Mouse (Mus musculus) myocyte (in vitro differentiated cells): ENCODE data around the gene Slc1a2. TPM values are rescaled to one million over a fixed set of nuclear protein-coding genes. Genes with fewer than 3 reads are reported as not detected.

Experiments used
- H3K27me3 ChIP-seq: one replicate; pipeline ENCODE4 v1.6.1; 2011; ENCODE audit not compliant: control insufficient read depth, insufficient read depth, insufficient read length
- H3K36me3 ChIP-seq: one replicate; pipeline ENCODE4 v1.6.1; 2011; ENCODE audit not compliant: control insufficient read depth, insufficient read depth
- H3K4me2 ChIP-seq: one replicate; pipeline ENCODE4 v1.6.1; 2011; ENCODE audit warnings: low read depth, control low read depth
- H3K4me3 ChIP-seq: one replicate; pipeline ENCODE4 v1.5.1; 2011; ENCODE audit warnings: mild to moderate bottlenecking, control low read depth, moderate library complexity
- H3K79me2 ChIP-seq: one replicate; pipeline ENCODE4 v1.6.1; 2011; ENCODE audit not compliant: control insufficient read depth, insufficient read depth
- H3ac ChIP-seq: one replicate; pipeline ENCODE4 v1.6.1; 2011; ENCODE audit not compliant: control insufficient read depth, insufficient read length
- CEBPB ChIP-seq: IDR thresholded peaks from 2 replicates; pipeline ENCODE4 v1.6.1; 2011; ENCODE audit warnings: mild to moderate bottlenecking, moderate library complexity; ENCODE audit not compliant: poor library complexity, insufficient read depth, severe bottlenecking
- E2F4 ChIP-seq: IDR thresholded peaks from one replicate; pipeline ENCODE4 v1.6.1; 2011; ENCODE audit warnings: mild to moderate bottlenecking, control low read depth, moderate library complexity; ENCODE audit not compliant: insufficient read depth
- MAX ChIP-seq: IDR thresholded peaks from one replicate; pipeline ENCODE4 v1.6.1; 2011; ENCODE audit warnings: low read depth, mild to moderate bottlenecking, control low read depth
- MYOD1 ChIP-seq, 3 experiments: IDR thresholded peaks; one replicate each; pipeline ENCODE4 v1.6.1; 2011; ENCODE audit warnings: control low read depth in 2 of 3, low read depth in 2 of 3, mild to moderate bottlenecking in 2 of 3, moderate library complexity in 1 of 3; ENCODE audit not compliant: insufficient read length in 2 of 3, control insufficient read depth in 1 of 3
- MYOG ChIP-seq, 3 experiments: IDR thresholded peaks; one replicate each; pipeline ENCODE4 v1.6.1; 2011; ENCODE audit warnings: control low read depth in 2 of 3, low read depth in 2 of 3, mild to moderate bottlenecking in 2 of 3; ENCODE audit not compliant: insufficient read length in 2 of 3, control insufficient read depth in 1 of 3, insufficient read depth in 1 of 3
- POLR2A ChIP-seq: IDR thresholded peaks from one replicate; pipeline ENCODE4 v1.6.1; 2011; ENCODE audit warnings: low read depth, mild to moderate bottlenecking, control low read depth, moderate library complexity; ENCODE audit not compliant: insufficient read length
- POLR2AphosphoS2 ChIP-seq: IDR thresholded peaks from one replicate; pipeline ENCODE4 v1.6.1; 2011; ENCODE audit warnings: low read depth, control low read depth; ENCODE audit not compliant: insufficient read length
- REST ChIP-seq: IDR thresholded peaks from one replicate; pipeline ENCODE4 v1.6.1; 2011; ENCODE audit warnings: mild to moderate bottlenecking, control low read depth, moderate library complexity; ENCODE audit not compliant: insufficient read depth, insufficient read length
- SRF ChIP-seq: IDR thresholded peaks from one replicate; pipeline ENCODE4 v1.6.1; 2011; ENCODE audit warnings: low read depth; ENCODE audit not compliant: control insufficient read depth, insufficient read length
- TCF12 ChIP-seq: IDR thresholded peaks from one replicate; pipeline ENCODE4 v1.6.1; 2011; ENCODE audit warnings: mild to moderate bottlenecking, control low read depth; ENCODE audit not compliant: poor library complexity, insufficient read depth, severe bottlenecking
- TCF3 ChIP-seq: IDR thresholded peaks from one replicate; pipeline ENCODE4 v1.6.1; 2011; ENCODE audit warnings: low read depth, control low read depth; ENCODE audit not compliant: insufficient read length
- USF1 ChIP-seq: IDR thresholded peaks from one replicate; pipeline ENCODE4 v1.6.1; 2011; ENCODE audit warnings: low read depth, mild to moderate bottlenecking, control low read depth, moderate library complexity
- polyA plus RNA-seq: library from polyadenylated mRNA; unstranded; fragments of >200 nt; fragmentation: generic; extraction: Trizol; gene quantifications from one replicate; pipeline ENCODE4 v1.2.1, GENCODE M21; 2012; ENCODE audit warnings: missing spikeins

Slc1a2 gene
- polyA plus RNA-seq, 1 experiment, result 0.02 TPM

- Histone ChIP-seq H3K4me2 (no peak overlapping the region), H3K4me3 (no peak overlapping the region), H3K36me3 (peaks cover 99% of the 10 kb centered on the region), H3ac (no peak overlapping the region), H3K27me3 (no peaks in the 10 kb centered on the region), H3K79me2 (no peaks in the 10 kb centered on the region)
- TF ChIP-seq MAX (no peak), POLR2A (no peak), POLR2AphosphoS2 (no peak), TCF3 (no peak), MYOD1 (IDR thresholded peaks at IDR 0.05; ENCODE audit: control insufficient read depth in 1 of 3, insufficient read length in 2 of 3, low read depth in 2 of 3) (no peak), TCF12 (no peak)
Measured at GRCm38 (mm10) chr2:102820225-102820711, 161.8 kb downstream of the Slc1a2 start.

GRCm38 (mm10) chr2:102820790-102821189 lies 162.3 kb downstream of the Slc1a2 start:
- Histone ChIP-seq H3K79me2 (no peaks in the 10 kb centered on the region), H3K4me3 (no peak overlapping the region), H3K36me3 (peaks cover 99% of the 10 kb centered on the region), H3K4me2 (no peak overlapping the region), H3K27me3 (no peaks in the 10 kb centered on the region), H3ac (no peak overlapping the region)
- no peak for TF ChIP-seq TCF12
- no peak for TF ChIP-seq MYOG (IDR thresholded peaks at IDR 0.05; ENCODE audit: control insufficient read depth in 1 of 3, insufficient read depth in 1 of 3, insufficient read length in 2 of 3, low read depth in 2 of 3)
- no peak for TF ChIP-seq E2F4
- no peak for TF ChIP-seq POLR2AphosphoS2
- no peak for TF ChIP-seq MYOD1 (IDR thresholded peaks at IDR 0.05; ENCODE audit: control insufficient read depth in 1 of 3, insufficient read length in 2 of 3, low read depth in 2 of 3)
- TF ChIP-seq USF1, result no peak
- TF ChIP-seq CEBPB, result no peak

GRCm38 (mm10) chr2:102822036-102822435 lies 163.6 kb downstream of the Slc1a2 start:
- Histone ChIP-seq H3K79me2 (no peaks in the 10 kb centered on the region), H3K27me3 (no peaks in the 10 kb centered on the region), H3K36me3 (peaks cover 99% of the 10 kb centered on the region), H3ac (no peak overlapping the region), H3K4me2 (no peak overlapping the region), H3K4me3 (no peak overlapping the region)
- TF ChIP-seq TCF3 (no peak), E2F4 (no peak), REST (no peak), SRF (no peak), POLR2A (no peak), MAX (no peak), POLR2AphosphoS2 (no peak), TCF12 (no peak)

- Histone ChIP-seq H3K4me3 (no peak overlapping the region), H3K79me2 (peaks cover 18% of the 10 kb centered on the region), H3K27me3 (no peaks in the 10 kb centered on the region), H3ac (no peak overlapping the region), H3K4me2 (no peak overlapping the region), H3K36me3 (peaks cover 96% of the 10 kb centered on the region)
- TF ChIP-seq MYOD1 (IDR thresholded peaks at IDR 0.05; ENCODE audit: control insufficient read depth in 1 of 3, insufficient read length in 2 of 3, low read depth in 2 of 3), result no peak
- no peak for TF ChIP-seq USF1
- TF ChIP-seq POLR2AphosphoS2, result peak; percentile 44
Measured at GRCm38 (mm10) chr2:102825961-102826633, 167.6 kb downstream of the Slc1a2 start.

GRCm38 (mm10) chr2:102827841-102828240 lies 169.4 kb downstream of the Slc1a2 start:
- TF ChIP-seq TCF12 (no peak), E2F4 (no peak)
- Histone ChIP-seq H3K4me3 (no peak overlapping the region), H3K36me3 (peaks cover 95% of the 10 kb centered on the region), H3K27me3 (no peaks in the 10 kb centered on the region), H3ac (no peak overlapping the region), H3K79me2 (peaks cover 34% of the 10 kb centered on the region), H3K4me2 (no peak overlapping the region)

- Histone ChIP-seq H3K4me3 (no peak overlapping the region), H3K4me2 (peak overlapping the region; percentile 3), H3K36me3 (peaks cover 95% of the 10 kb centered on the region), H3K27me3 (no peaks in the 10 kb centered on the region), H3K79me2 (peaks cover 34% of the 10 kb centered on the region), H3ac (no peak overlapping the region)
- TF ChIP-seq POLR2AphosphoS2 (no peak), SRF (no peak), MYOG (IDR thresholded peaks at IDR 0.05; ENCODE audit: control insufficient read depth in 1 of 3, insufficient read depth in 1 of 3, insufficient read length in 2 of 3, low read depth in 2 of 3) (no peak), TCF12 (no peak), POLR2A (no peak), E2F4 (no peak), USF1 (no peak), CEBPB (no peak), MYOD1 (IDR thresholded peaks at IDR 0.05; ENCODE audit: control insufficient read depth in 1 of 3, insufficient read length in 2 of 3, low read depth in 2 of 3) (no peak), REST (no peak), TCF3 (no peak), MAX (no peak)
Measured at GRCm38 (mm10) chr2:102828381-102828780, 169.9 kb downstream of the Slc1a2 start.
